Mouse (Mus musculus) erythroblast, embryonic 14.5 days (primary cell): ENCODE results near the gene Asl. TPM values are rescaled to one million over a fixed set of nuclear protein-coding genes. Genes with fewer than 3 reads are reported as not detected.

ENCODE experiments used
- H3K27me3 ChIP-seq: 2 replicates; pipeline ENCODE4 v1.6.1; 2012; ENCODE audit warnings: inconsistent platforms; ENCODE audit not compliant: control insufficient read depth
- H3K36me3 ChIP-seq: 2 replicates; pipeline ENCODE4 v1.6.1; 2012; ENCODE audit warnings: mild to moderate bottlenecking, inconsistent platforms; ENCODE audit not compliant: control insufficient read depth
- H3K4me1 ChIP-seq: 2 replicates; pipeline ENCODE4 v1.6.1; 2012; ENCODE audit warnings: inconsistent platforms; ENCODE audit not compliant: control insufficient read depth
- H3K4me3 ChIP-seq: replicated peaks from 2 replicates; pipeline ENCODE3; 2012; ENCODE audit warnings: moderate library complexity, mild to moderate bottlenecking, inconsistent platforms
- H3K9me3 ChIP-seq: 2 replicates; pipeline ENCODE4 v1.6.1; 2012; ENCODE audit warnings: low read length, inconsistent platforms, mixed read lengths; ENCODE audit not compliant: control insufficient read depth
- GATA1 ChIP-seq: IDR thresholded peaks from 2 replicates; pipeline ENCODE4 v1.6.1; 2012; ENCODE audit warnings: low read length, inconsistent platforms, mixed read lengths
- TAL1 ChIP-seq: IDR thresholded peaks from 3 replicates; pipeline ENCODE4 v1.6.1; 2012; ENCODE audit warnings: low read length, inconsistent platforms, mixed read lengths
- polyA plus RNA-seq: library from polyadenylated mRNA; stranded (reverse); fragments of >175 nt; gene quantifications from 2 replicates; pipeline ENCODE4 v1.2.3, GENCODE M21; 2012

The Asl gene
- polyA plus RNA-seq, 1 experiment: 1.0 TPM

DNA sequence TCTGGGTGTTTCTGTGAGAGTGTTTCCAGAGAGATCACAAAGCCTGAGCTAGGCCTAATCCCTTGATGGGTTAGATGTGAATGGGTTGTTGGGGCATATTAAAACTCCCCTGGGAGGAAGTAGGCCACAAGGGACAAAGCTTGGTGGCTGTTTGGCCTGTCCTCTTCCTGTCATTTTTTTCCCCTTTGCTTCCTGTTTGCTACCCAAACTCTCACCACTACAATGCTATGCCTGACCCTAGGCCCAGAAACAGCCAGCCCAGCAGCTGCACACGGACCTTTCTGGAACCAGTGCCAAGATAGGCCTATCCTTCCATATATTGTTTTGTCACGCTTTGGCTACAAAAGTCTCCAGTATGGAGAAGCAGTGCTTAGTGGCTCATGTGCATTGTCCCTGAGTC lies 33.0 kb upstream of the Asl start:
- H3K4me1 ChIP-seq: peaks cover 2% of the 10 kb centered on the region; the same call in 1 of the 2 replicates
- TF ChIP-seq GATA1: no peak
- no peak for TF ChIP-seq TAL1
- peaks cover 48% of the 10 kb centered on the region for H3K36me3 ChIP-seq
- peaks cover 3% of the 10 kb centered on the region for H3K9me3 ChIP-seq
- no peak overlapping the region for H3K4me3 ChIP-seq
- H3K27me3 ChIP-seq: no peaks in the 10 kb centered on the region

- peaks cover 9% of the 10 kb centered on the region for H3K4me1 ChIP-seq
- H3K36me3 ChIP-seq: peaks cover 53% of the 10 kb centered on the region
- no peak for TF ChIP-seq TAL1
- TF ChIP-seq GATA1: no peak
- H3K9me3 ChIP-seq: no peaks in the 10 kb centered on the region
- H3K27me3 ChIP-seq: no peaks in the 10 kb centered on the region
- H3K4me3 ChIP-seq: no peak overlapping the region
Measured at GRCm38 (mm10) chr5:130060329-130060665, 31.2 kb upstream of the Asl start.

GRCm38 (mm10) chr5:130059413-130060328 lies 30.6 kb upstream of the Asl start:
- Histone ChIP-seq H3K4me1 (peaks cover 9% of the 10 kb centered on the region), H3K9me3 (no peaks in the 10 kb centered on the region), H3K36me3 (peaks cover 57% of the 10 kb centered on the region), H3K27me3 (no peaks in the 10 kb centered on the region), H3K4me3 (no peak overlapping the region)
- no peak for TF ChIP-seq GATA1
- TF ChIP-seq TAL1: no peak

DNA sequence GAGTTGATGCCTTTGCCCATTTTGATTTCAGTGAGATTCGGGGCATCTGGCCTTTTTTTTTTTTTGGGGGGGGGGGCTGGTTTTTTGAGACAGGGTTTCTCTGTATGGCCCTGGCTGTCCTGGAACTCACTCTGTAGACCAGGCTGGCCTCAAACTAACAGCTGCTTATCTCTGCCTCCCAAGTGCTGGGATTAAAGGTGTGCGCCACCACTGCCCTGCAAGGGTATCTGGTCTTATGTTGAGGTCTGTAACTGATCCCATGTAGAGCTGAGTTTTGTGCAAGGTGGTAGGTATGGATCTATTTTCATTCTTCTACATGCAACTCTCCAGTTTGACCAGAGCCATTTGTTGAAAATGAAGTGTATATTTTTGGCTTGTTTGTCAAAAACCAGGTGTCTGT lies 27.3 kb upstream of the Asl start:
- Histone ChIP-seq H3K4me3 (no peak overlapping the region), H3K4me1 (peaks cover 20% of the 10 kb centered on the region), H3K36me3 (peaks cover 72% of the 10 kb centered on the region), H3K9me3 (no peaks in the 10 kb centered on the region), H3K27me3 (no peaks in the 10 kb centered on the region)
- TF ChIP-seq TAL1 (no peak), GATA1 (no peak)

- peaks cover 20% of the 10 kb centered on the region for H3K4me1 ChIP-seq
- H3K36me3 ChIP-seq: peaks cover 74% of the 10 kb centered on the region
Measured at GRCm38 (mm10) chr5:130055688-130056087, 26.6 kb upstream of the Asl start.

GRCm38 (mm10) chr5:130052955-130053354 lies 23.9 kb upstream of the Asl start:
- H3K4me3 ChIP-seq: no peak overlapping the region
- no peaks in the 10 kb centered on the region for H3K27me3 ChIP-seq
- TF ChIP-seq TAL1 (no peak), GATA1 (no peak)
- peaks cover 20% of the 10 kb centered on the region for H3K4me1 ChIP-seq
- no peaks in the 10 kb centered on the region for H3K9me3 ChIP-seq
- H3K36me3 ChIP-seq: peaks cover 71% of the 10 kb centered on the region

More at GRCm38 (mm10) chr5:130055688-130056087, 26.6 kb upstream of the Asl start:
- TF ChIP-seq GATA1 (no peak), TAL1 (no peak)
- H3K4me3 ChIP-seq: no peak overlapping the region
- no peaks in the 10 kb centered on the region for H3K27me3 ChIP-seq
- H3K9me3 ChIP-seq: no peaks in the 10 kb centered on the region

GRCm38 (mm10) chr5:130052510-130052909 lies 23.5 kb upstream of the Asl start:
- no peaks in the 10 kb centered on the region for H3K9me3 ChIP-seq
- TF ChIP-seq GATA1: no peak
- peaks cover 70% of the 10 kb centered on the region for H3K36me3 ChIP-seq
- no peaks in the 10 kb centered on the region for H3K27me3 ChIP-seq
- H3K4me1 ChIP-seq: peaks cover 20% of the 10 kb centered on the region
- no peak overlapping the region for H3K4me3 ChIP-seq

GRCm38 (mm10) chr5:130051073-130051860 lies 22.2 kb upstream of the Asl start:
- H3K4me1 ChIP-seq: peaks cover 17% of the 10 kb centered on the region
- TF ChIP-seq GATA1 (no peak), TAL1 (no peak)
- H3K36me3 ChIP-seq: peaks cover 83% of the 10 kb centered on the region
- peaks cover 2% of the 10 kb centered on the region for H3K9me3 ChIP-seq
- H3K27me3 ChIP-seq: no peaks in the 10 kb centered on the region
- H3K4me3 ChIP-seq: no peak overlapping the region

DNA sequence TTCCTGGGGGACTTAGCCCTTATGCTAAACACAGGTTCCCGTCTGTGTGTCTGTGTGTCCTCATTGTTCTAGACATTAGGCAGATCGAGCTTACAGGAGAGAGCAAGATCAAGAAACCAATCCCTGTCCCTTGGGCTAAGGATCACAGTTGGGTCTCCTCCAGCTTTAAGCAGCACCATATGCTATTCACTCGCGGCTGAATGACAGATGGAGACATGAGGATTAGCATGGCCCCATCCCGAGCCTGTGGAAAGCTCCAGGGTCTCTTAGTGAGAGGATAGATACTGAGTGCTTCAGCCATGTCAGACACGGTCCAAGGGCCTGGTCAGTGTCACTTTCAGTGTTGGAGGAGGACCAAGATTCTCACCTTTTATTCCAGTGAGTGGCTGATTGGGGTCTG lies 21.4 kb upstream of the Asl start:
- H3K9me3 ChIP-seq: peaks cover 2% of the 10 kb centered on the region
- H3K36me3 ChIP-seq: peaks cover 87% of the 10 kb centered on the region
- TF ChIP-seq GATA1 (no peak), TAL1 (no peak)
- H3K4me3 ChIP-seq: no peak overlapping the region
- no peaks in the 10 kb centered on the region for H3K27me3 ChIP-seq
- peaks cover 11% of the 10 kb centered on the region for H3K4me1 ChIP-seq
